Comparison of ENCODE assay signal across 31 mouse cellular contexts in the genomic region with DNA sequence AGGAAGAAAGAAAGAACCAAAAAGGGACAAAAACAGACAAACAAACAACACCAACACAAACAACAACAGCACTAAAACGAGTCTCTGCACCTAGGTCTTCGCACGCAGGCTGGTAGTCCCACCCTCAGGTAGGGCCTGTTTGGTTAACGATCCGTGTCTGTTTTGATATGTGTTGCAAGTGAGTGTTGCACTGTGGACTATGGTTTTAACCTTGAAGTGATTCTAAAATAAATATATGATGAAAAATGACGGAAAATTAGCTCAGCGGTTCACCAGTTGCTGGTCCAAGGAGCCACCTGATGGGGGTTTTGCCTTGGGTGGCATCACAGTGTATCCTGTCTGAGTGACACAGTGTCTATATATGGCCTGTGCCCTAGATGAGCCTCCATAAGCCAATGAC. TPM values are rescaled to one million over a fixed set of nuclear protein-coding genes. Genes with fewer than 3 reads are reported as not detected.
A peak's percentile ranks its signal among the peaks of the same experiment; 100 is the strongest.
DNase-seq lines count a peak whose midpoint lies in the region; ATAC-seq and TF ChIP-seq lines count a peak whose summit lies in the region.
"Had no signal": no experiment of that assay in that cellular context is flagged by ENCODE, and none has a peak within 500 bp of the region (broad histone marks: within the 10 kb centered on the region; RNA-seq: fewer than 3 reads in every experiment).

No protein-coding gene starts in this region.

- H3K9ac ChIP-seq in limb, embryonic 12.5 days (replicated peaks) = no peak overlapping the region
- H3K9ac ChIP-seq in liver, embryonic 16.5 days (ENCODE audit: low read depth, low read length) = no peak overlapping the region; the same call in 1 of the 2 replicates
- no peak overlapping the region for H3K9ac ChIP-seq in liver, embryonic 11.5 days (ENCODE audit: low read depth, low read length)
- no peak overlapping the region for H3K9ac ChIP-seq in limb, embryonic 14.5 days (ENCODE audit: low read depth, low read length, severe bottlenecking)
- H3K9ac ChIP-seq: embryonic facial prominence, embryonic 12.5 days; forebrain, postnatal 0 days; heart, embryonic 13.5 days; hindbrain, embryonic 14.5 days had no signal

- no peak overlapping the region; the same call in 1 of the 2 replicates for H3K4me2 ChIP-seq in limb, embryonic 12.5 days
- peak overlapping the region; percentile 78 for H3K4me2 ChIP-seq in liver, embryonic 16.5 days (ENCODE audit: low read depth, low read length)
- no peak overlapping the region for H3K4me2 ChIP-seq in liver, embryonic 11.5 days
- no peak overlapping the region for H3K4me2 ChIP-seq in limb, embryonic 14.5 days (replicated peaks; ENCODE audit: low read depth, low read length, severe bottlenecking)
- H3K4me2 ChIP-seq: embryonic facial prominence, embryonic 12.5 days; heart, embryonic 13.5 days; hindbrain, embryonic 14.5 days had no signal

- H3K27ac ChIP-seq in limb, embryonic 12.5 days = no peak overlapping the region
- H3K27ac ChIP-seq in limb, embryonic 10.5 days = no peak overlapping the region
- H3K27ac ChIP-seq in liver, embryonic 16.5 days (ENCODE audit: low read length) = peak overlapping the region; percentile 53
- H3K27ac ChIP-seq in liver, embryonic 11.5 days (ENCODE audit: low read depth, low read length) = no peak overlapping the region
- H3K27ac ChIP-seq in limb, embryonic 14.5 days (replicated peaks; ENCODE audit: low read depth, low read length) = no peak overlapping the region
- H3K27ac ChIP-seq: embryonic facial prominence, embryonic 12.5 days; heart, adult 2 months; heart, embryonic 10.5 days; heart, embryonic 13.5 days; hindbrain, embryonic 14.5 days; hindbrain, postnatal 0 days had no signal

- TF ChIP-seq POLR2A in limb, embryonic 14.5 days (IDR thresholded peaks at IDR 0.05; ENCODE audit: borderline replicate concordance, extremely low read depth, insufficient read depth, insufficient read length) = no peak

- peaks cover 56% of the 10 kb centered on the region for H3K27me3 ChIP-seq in limb, embryonic 12.5 days
- H3K27me3 ChIP-seq in limb, embryonic 10.5 days (ENCODE audit: low read depth, poor library complexity, severe bottlenecking) = peaks cover 62% of the 10 kb centered on the region
- peaks cover 36% of the 10 kb centered on the region for H3K27me3 ChIP-seq in liver, embryonic 16.5 days (ENCODE audit: control insufficient read depth, insufficient read depth, low read depth, low read length)
- peaks cover 58% of the 10 kb centered on the region for H3K27me3 ChIP-seq in liver, embryonic 11.5 days (replicated peaks; ENCODE audit: control insufficient read depth, insufficient read depth, low read length)
- peaks cover 44% of the 10 kb centered on the region for H3K27me3 ChIP-seq in limb, embryonic 14.5 days (ENCODE audit: control insufficient read depth, insufficient read depth, low read length)
- H3K27me3 ChIP-seq: CH12.LX had no signal

- H3K4me3 ChIP-seq in limb, embryonic 12.5 days (replicated peaks) = peak overlapping the region; percentile 57; the same call in 1 of the 2 replicates
- H3K4me3 ChIP-seq in limb, embryonic 10.5 days = no peak overlapping the region
- H3K4me3 ChIP-seq in liver, embryonic 16.5 days (ENCODE audit: low read depth, low read length) = peak overlapping the region; percentile 11; the same call in 1 of the 2 replicates
- no peak overlapping the region for H3K4me3 ChIP-seq in liver, embryonic 11.5 days (ENCODE audit: low read depth, low read length)
- H3K4me3 ChIP-seq in limb, embryonic 14.5 days (replicated peaks; ENCODE audit: low read length) = peak overlapping the region; percentile 19
- H3K4me3 ChIP-seq: embryonic facial prominence, embryonic 12.5 days; heart, adult 2 months; heart, embryonic 10.5 days; heart, embryonic 13.5 days had no signal

- H3K9me3 ChIP-seq in limb, embryonic 12.5 days = no peaks in the 10 kb centered on the region
- H3K9me3 ChIP-seq in limb, embryonic 10.5 days (replicated peaks) = no peaks in the 10 kb centered on the region
- H3K9me3 ChIP-seq in liver, embryonic 16.5 days (replicated peaks; ENCODE audit: control insufficient read depth, low read length) = no peaks in the 10 kb centered on the region
- H3K9me3 ChIP-seq in liver, embryonic 11.5 days (ENCODE audit: control insufficient read depth, low read length) = no peaks in the 10 kb centered on the region
- no peaks in the 10 kb centered on the region for H3K9me3 ChIP-seq in limb, embryonic 14.5 days (ENCODE audit: control insufficient read depth, low read length)
- H3K9me3 ChIP-seq: embryonic facial prominence, embryonic 12.5 days; heart, embryonic 10.5 days; heart, embryonic 13.5 days had no signal

- no peak for DNase-seq in limb, embryonic 10.5 days (ENCODE audit: low spot score)
- no peak for DNase-seq in liver, embryonic 11.5 days (ENCODE audit: low spot score)
- DNase-seq in limb, embryonic 14.5 days (ENCODE audit: low spot score) = no peak
- no peak for DNase-seq in frontal cortex, adult 2 months (ENCODE audit: extremely low spot score in 1 of 2, low spot score in 1 of 2)
- DNase-seq in frontal cortex, postnatal 36 days (ENCODE audit: low spot score in 2 of 2) = no peak
- DNase-seq: adrenal gland, postnatal 10 days; adrenal gland, postnatal 36 days; B cell, adult 2 months; cerebellum, adult 18-20 months; cerebellum, adult 9-10 months; cerebellum, postnatal 14 days; forebrain, postnatal 0 days; gastrocnemius, postnatal 10 days; gastrocnemius, postnatal 36 days; heart, adult 2 months; heart, postnatal 14 days; heart, postnatal 4 days had no signal

- peaks cover 34% of the 10 kb centered on the region for H3K4me1 ChIP-seq in limb, embryonic 12.5 days (replicated peaks)
- peaks cover 26% of the 10 kb centered on the region for H3K4me1 ChIP-seq in limb, embryonic 10.5 days
- peaks cover 7% of the 10 kb centered on the region for H3K4me1 ChIP-seq in liver, embryonic 16.5 days (ENCODE audit: control insufficient read depth, low read depth, low read length)
- no peaks in the 10 kb centered on the region for H3K4me1 ChIP-seq in liver, embryonic 11.5 days (replicated peaks; ENCODE audit: control insufficient read depth, insufficient read depth, low read length)
- 0 out of 2 replicates have a peak, but pooled peaks cover 5% of the 10 kb centered on the region for H3K4me1 ChIP-seq in limb, embryonic 14.5 days (ENCODE audit: control insufficient read depth, insufficient read depth, low read length)

- 81% methylated on average over 7 of the region's 7 CpGs for WGBS in limb, embryonic 12.5 days
- 85% methylated on average over 7 of the region's 7 CpGs for WGBS in limb, embryonic 10.5 days
- WGBS in liver, embryonic 16.5 days (ENCODE audit: insufficient replicate concordance) = 72% methylated on average over 7 of the region's 7 CpGs
- 80% methylated on average over 7 of the region's 7 CpGs for WGBS in liver, embryonic 11.5 days
- WGBS in limb, embryonic 14.5 days = 74% methylated on average over 7 of the region's 7 CpGs

- no peaks in the 10 kb centered on the region for H3K36me3 ChIP-seq in limb, embryonic 12.5 days
- H3K36me3 ChIP-seq in limb, embryonic 10.5 days = no peaks in the 10 kb centered on the region
- no peaks in the 10 kb centered on the region for H3K36me3 ChIP-seq in liver, embryonic 16.5 days (ENCODE audit: control insufficient read depth, insufficient read depth)
- no peaks in the 10 kb centered on the region for H3K36me3 ChIP-seq in liver, embryonic 11.5 days (ENCODE audit: control insufficient read depth, insufficient read depth, low read length)
- H3K36me3 ChIP-seq in limb, embryonic 14.5 days (ENCODE audit: control insufficient read depth, insufficient read depth, low read length) = no peaks in the 10 kb centered on the region
- H3K36me3 ChIP-seq: embryonic facial prominence, embryonic 12.5 days; G1E; heart, embryonic 10.5 days; heart, embryonic 13.5 days had no signal

- no peak for ATAC-seq in limb, embryonic 12.5 days (ENCODE audit: insufficient number of reproducible peaks, insufficient read depth, low FRiP score, low TSS enrichment, low read depth)
- 0 out of 2 replicates have a peak, but pooled peaks have one; percentile 28 for ATAC-seq in liver, embryonic 16.5 days (ENCODE audit: low read depth)
- ATAC-seq in liver, embryonic 11.5 days (replicated peaks; ENCODE audit: low FRiP score) = no peak
- no peak for ATAC-seq in limb, embryonic 14.5 days (ENCODE audit: low FRiP score, low read depth)
- ATAC-seq: forebrain, embryonic 14.5 days; forebrain, postnatal 0 days; hindbrain, postnatal 0 days; Patski had no signal

RNA-seq across cellular contexts. Expression of a gene that starts 2.9 kb away (rescaled TPM):
- 63.3 and 79.4 TPM in 2 replicates for polyA plus RNA-seq in limb, embryonic 12.5 days (2016; fragmentation: Nextera tagmentation; extraction: Ambion mirVana)
- polyA plus RNA-seq in limb, embryonic 10.5 days (2016; fragmentation: Nextera tagmentation; extraction: Ambion mirVana) = 11.9 and 35.0 TPM in 2 replicates
- polyA plus RNA-seq in liver, embryonic 16.5 days (2015; fragmentation: Nextera tagmentation; extraction: Ambion mirVana) = 18.0 and 20.0 TPM in 2 replicates
- polyA plus RNA-seq in liver, embryonic 11.5 days (2014; fragmentation: Nextera tagmentation; extraction: Ambion mirVana) = 3.8 and 4.8 TPM in 2 replicates
- polyA plus RNA-seq in limb, embryonic 14.5 days (2012; rRNA removed) = 33.6 and 39.1 TPM in 2 replicates
- polyA plus RNA-seq in limb, embryonic 14.5 days (2014; fragmentation: Nextera tagmentation; extraction: Ambion mirVana) = 102 and 111 TPM in 2 replicates
- polyA plus RNA-seq in frontal cortex, adult 2 months (2012; rRNA removed) = 12.4 and 14.0 TPM in 2 replicates
- polyA plus RNA-seq: G1E had no signal

RNA-seq across cellular contexts. Expression of a gene that starts 14.1 kb away (rescaled TPM):
- polyA plus RNA-seq in limb, embryonic 12.5 days (2016; fragmentation: Nextera tagmentation; extraction: Ambion mirVana) = not detected in 2 replicates
- not detected in 2 replicates for polyA plus RNA-seq in limb, embryonic 10.5 days (2016; fragmentation: Nextera tagmentation; extraction: Ambion mirVana)
- polyA plus RNA-seq in liver, embryonic 16.5 days (2015; fragmentation: Nextera tagmentation; extraction: Ambion mirVana) = not detected in 2 replicates
- not detected in 2 replicates for polyA plus RNA-seq in liver, embryonic 11.5 days (2014; fragmentation: Nextera tagmentation; extraction: Ambion mirVana)
- polyA plus RNA-seq in limb, embryonic 14.5 days (2012; rRNA removed) = 0.04 TPM in 1 of 2 replicates, not detected in the other
- not detected in 2 replicates for polyA plus RNA-seq in limb, embryonic 14.5 days (2014; fragmentation: Nextera tagmentation; extraction: Ambion mirVana)
- polyA plus RNA-seq in frontal cortex, adult 2 months (2012; rRNA removed) = 0.54 and 0.55 TPM in 2 replicates
- polyA plus RNA-seq: embryonic facial prominence, embryonic 12.5 days; forebrain, embryonic 11.5 days; forebrain, embryonic 14.5 days; forebrain, postnatal 0 days; G1E; heart, adult 2 months; heart, embryonic 10.5 days; heart, embryonic 13.5 days; heart, embryonic 16.5 days; hindbrain, embryonic 11.5 days; hindbrain, embryonic 14.5 days; hindbrain, postnatal 0 days; Patski had no signal

RNA-seq across cellular contexts. Expression of a gene that starts 31.8 kb away (rescaled TPM):
- polyA plus RNA-seq in limb, embryonic 12.5 days (2016; fragmentation: Nextera tagmentation; extraction: Ambion mirVana) = 24.7 and 27.4 TPM in 2 replicates
- 1.8 and 7.0 TPM in 2 replicates for polyA plus RNA-seq in limb, embryonic 10.5 days (2016; fragmentation: Nextera tagmentation; extraction: Ambion mirVana)
- not detected in 2 replicates for polyA plus RNA-seq in liver, embryonic 16.5 days (2015; fragmentation: Nextera tagmentation; extraction: Ambion mirVana)
- 0.21 and 0.23 TPM in 2 replicates for polyA plus RNA-seq in liver, embryonic 11.5 days (2014; fragmentation: Nextera tagmentation; extraction: Ambion mirVana)
- polyA plus RNA-seq in limb, embryonic 14.5 days (2012; rRNA removed) = 27.1 and 31.6 TPM in 2 replicates
- 59.9 and 62.0 TPM in 2 replicates for polyA plus RNA-seq in limb, embryonic 14.5 days (2014; fragmentation: Nextera tagmentation; extraction: Ambion mirVana)
- 71.7 and 92.0 TPM in 2 replicates for polyA plus RNA-seq in frontal cortex, adult 2 months (2012; rRNA removed)
- polyA plus RNA-seq: G1E; heart, adult 2 months; heart, embryonic 16.5 days; Patski had no signal

RNA-seq across cellular contexts. Expression of a gene that starts 43.7 kb away (rescaled TPM):
- polyA plus RNA-seq in limb, embryonic 12.5 days (2016; fragmentation: Nextera tagmentation; extraction: Ambion mirVana) = 19.5 and 20.5 TPM in 2 replicates
- polyA plus RNA-seq in limb, embryonic 10.5 days (2016; fragmentation: Nextera tagmentation; extraction: Ambion mirVana) = 15.7 and 18.4 TPM in 2 replicates
- 0.12 and 0.53 TPM in 2 replicates for polyA plus RNA-seq in liver, embryonic 16.5 days (2015; fragmentation: Nextera tagmentation; extraction: Ambion mirVana)
- 0.15 and 0.17 TPM in 2 replicates for polyA plus RNA-seq in liver, embryonic 11.5 days (2014; fragmentation: Nextera tagmentation; extraction: Ambion mirVana)
- 4.1 and 4.7 TPM in 2 replicates for polyA plus RNA-seq in limb, embryonic 14.5 days (2012; rRNA removed)
- polyA plus RNA-seq in limb, embryonic 14.5 days (2014; fragmentation: Nextera tagmentation; extraction: Ambion mirVana) = 6.8 and 7.6 TPM in 2 replicates
- 0.15 and 0.18 TPM in 2 replicates for polyA plus RNA-seq in frontal cortex, adult 2 months (2012; rRNA removed)
- polyA plus RNA-seq: G1E; hindbrain, embryonic 11.5 days; Patski had no signal

Comparison
In these comparisons a context has a peak if more than half of its experiments do, and no peak if none do; other contexts are left out.
1. H3K4me3 ChIP-seq: peak in limb, embryonic 12.5 days (single experiment), liver, embryonic 16.5 days (single experiment) and limb, embryonic 14.5 days (single experiment); none in limb, embryonic 10.5 days (single experiment) and liver, embryonic 11.5 days (single experiment).